Comparison of ENCODE assay signal across 8 mouse cellular contexts in the genomic region with DNA sequence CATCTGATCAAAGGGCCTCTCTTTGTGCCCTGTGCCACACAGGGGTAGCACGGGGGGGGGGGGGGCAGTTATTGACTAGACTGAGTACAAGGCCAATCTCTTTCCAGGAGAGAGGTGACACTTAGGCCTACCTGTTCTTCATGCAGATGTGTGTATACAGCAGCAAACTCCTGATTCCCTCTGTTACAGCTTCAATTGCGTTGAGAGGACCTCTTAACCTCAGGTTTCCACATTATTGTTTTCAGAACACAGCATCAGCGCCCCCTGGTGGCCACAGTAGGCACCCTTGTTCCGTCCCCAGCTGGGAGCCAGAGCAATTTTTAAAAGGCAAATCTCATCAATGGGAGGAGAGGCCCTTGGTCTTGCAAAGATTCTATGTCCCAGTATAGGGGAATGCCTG. TPM values are rescaled to one million over a fixed set of nuclear protein-coding genes. Genes with fewer than 3 reads are reported as not detected.
DNase-seq lines count a peak whose midpoint lies in the region; ATAC-seq lines count a peak whose summit lies in the region.

No protein-coding gene starts in this region.

- no peak overlapping the region for H3K9ac ChIP-seq in heart, embryonic 11.5 days (ENCODE audit: low read depth, low read length)
- no peak overlapping the region for H3K9ac ChIP-seq in kidney, embryonic 15.5 days
- H3K9ac ChIP-seq in liver, embryonic 11.5 days (ENCODE audit: low read depth, low read length), result no peak overlapping the region
- no peak overlapping the region for H3K9ac ChIP-seq in stomach, embryonic 14.5 days (replicated peaks; ENCODE audit: low read depth, low read length)

- H3K36me3 ChIP-seq in heart, embryonic 11.5 days (ENCODE audit: control insufficient read depth, insufficient read depth, low read length), result no peaks in the 10 kb centered on the region
- no peaks in the 10 kb centered on the region for H3K36me3 ChIP-seq in kidney, embryonic 15.5 days
- H3K36me3 ChIP-seq in liver, embryonic 11.5 days (ENCODE audit: control insufficient read depth, insufficient read depth, low read length), result no peaks in the 10 kb centered on the region
- H3K36me3 ChIP-seq in stomach, embryonic 14.5 days (ENCODE audit: control insufficient read depth, insufficient read depth, low read length), result no peaks in the 10 kb centered on the region

- H3K4me2 ChIP-seq in heart, embryonic 11.5 days, result no peak overlapping the region
- H3K4me2 ChIP-seq in kidney, embryonic 15.5 days, result no peak overlapping the region
- no peak overlapping the region for H3K4me2 ChIP-seq in liver, embryonic 11.5 days
- H3K4me2 ChIP-seq in stomach, embryonic 14.5 days (replicated peaks; ENCODE audit: low read depth, low read length), result no peak overlapping the region

- ATAC-seq in heart, embryonic 11.5 days (replicated peaks; ENCODE audit: insufficient number of reproducible peaks, low FRiP score, low TSS enrichment), result no peak
- ATAC-seq in kidney, embryonic 15.5 days (replicated peaks; ENCODE audit: low FRiP score), result peak; percentile 54; the same call in 1 of the 2 replicates
- ATAC-seq in liver, embryonic 11.5 days (replicated peaks; ENCODE audit: low FRiP score), result 0 out of 2 replicates have a peak, but pooled peaks have one; percentile 26
- ATAC-seq in stomach, embryonic 14.5 days (ENCODE audit: insufficient number of reproducible peaks, insufficient read depth, low FRiP score, low read depth), result peak; percentile 51; the same call in 1 of the 2 replicates

- no peaks in the 10 kb centered on the region for H3K4me1 ChIP-seq in heart, embryonic 11.5 days (ENCODE audit: control insufficient read depth, insufficient read depth, low read length)
- no peaks in the 10 kb centered on the region for H3K4me1 ChIP-seq in kidney, embryonic 15.5 days
- no peaks in the 10 kb centered on the region for H3K4me1 ChIP-seq in liver, embryonic 11.5 days (replicated peaks; ENCODE audit: control insufficient read depth, insufficient read depth, low read length)
- H3K4me1 ChIP-seq in stomach, embryonic 14.5 days (ENCODE audit: control insufficient read depth, insufficient read depth, low read length), result no peaks in the 10 kb centered on the region

- no peak overlapping the region for H3K27ac ChIP-seq in heart, embryonic 11.5 days (ENCODE audit: low read depth, low read length)
- no peak overlapping the region for H3K27ac ChIP-seq in kidney, embryonic 15.5 days
- H3K27ac ChIP-seq in liver, embryonic 11.5 days (ENCODE audit: low read depth, low read length), result no peak overlapping the region
- H3K27ac ChIP-seq in stomach, embryonic 14.5 days (ENCODE audit: low read length), result no peak overlapping the region

- DNase-seq in heart, adult 18-20 months, result peak; percentile 65 to 93
- DNase-seq in embryo, embryonic 11.5 days (ENCODE audit: low read depth, low spot score), result peak; percentile 56
- DNase-seq in heart, adult 8-10 months (ENCODE audit: low spot score), result peak; percentile 71
- DNase-seq in liver, embryonic 11.5 days (ENCODE audit: low spot score), result peak; percentile 58
- DNase-seq in neural tube, embryonic 10.5 days (ENCODE audit: extremely low spot score, low spot score), result peak; percentile 86

- H3K4me3 ChIP-seq in heart, embryonic 11.5 days (ENCODE audit: low read depth, low read length), result no peak overlapping the region
- H3K4me3 ChIP-seq in kidney, embryonic 15.5 days (replicated peaks), result no peak overlapping the region
- H3K4me3 ChIP-seq in liver, embryonic 11.5 days (ENCODE audit: low read depth, low read length), result no peak overlapping the region
- H3K4me3 ChIP-seq in stomach, embryonic 14.5 days (ENCODE audit: low read depth, low read length), result no peak overlapping the region

- WGBS in heart, embryonic 11.5 days (ENCODE audit: insufficient replicate concordance), result 21% methylated on average over 4 of the region's 4 CpGs
- WGBS in kidney, embryonic 15.5 days, result 21% methylated on average over 4 of the region's 4 CpGs
- 17% methylated on average over 4 of the region's 4 CpGs for WGBS in liver, embryonic 11.5 days
- WGBS in stomach, embryonic 14.5 days, result 16% methylated on average over 4 of the region's 4 CpGs

- no peaks in the 10 kb centered on the region for H3K27me3 ChIP-seq in heart, embryonic 11.5 days (ENCODE audit: control insufficient read depth, insufficient read depth, low read length)
- H3K27me3 ChIP-seq in kidney, embryonic 15.5 days, result no peaks in the 10 kb centered on the region
- no peaks in the 10 kb centered on the region; the same call in 1 of the 2 replicates for H3K27me3 ChIP-seq in liver, embryonic 11.5 days (replicated peaks; ENCODE audit: control insufficient read depth, insufficient read depth, low read length)
- no peaks in the 10 kb centered on the region for H3K27me3 ChIP-seq in stomach, embryonic 14.5 days (ENCODE audit: control insufficient read depth, insufficient read depth, low read length)

- H3K9me3 ChIP-seq in heart, embryonic 11.5 days (replicated peaks; ENCODE audit: control insufficient read depth, low read length), result no peaks in the 10 kb centered on the region
- no peaks in the 10 kb centered on the region for H3K9me3 ChIP-seq in kidney, embryonic 15.5 days (replicated peaks)
- no peaks in the 10 kb centered on the region for H3K9me3 ChIP-seq in liver, embryonic 11.5 days (ENCODE audit: control insufficient read depth, low read length)
- no peaks in the 10 kb centered on the region for H3K9me3 ChIP-seq in stomach, embryonic 14.5 days (ENCODE audit: control insufficient read depth, low read depth, low read length)

RNA-seq across cellular contexts. Expression of a gene that starts 22.7 kb away (rescaled TPM):
- total RNA-seq in heart, adult 18-20 months (2021), result 10 to 100 TPM; 19.2 to 27.3 TPM
- polyA plus RNA-seq in heart, embryonic 11.5 days (2014; fragmentation: Nextera tagmentation; extraction: Ambion mirVana), result 34.6 and 37.8 TPM in 2 replicates
- total RNA-seq in heart, adult 8-10 months (2022), result 10 to 100 TPM; 17.3 to 23.6 (median 18.3) TPM
- polyA plus RNA-seq in kidney, embryonic 15.5 days (2015; fragmentation: Nextera tagmentation; extraction: Ambion mirVana), result 50.2 and 52.8 TPM in 2 replicates
- 59.7 and 65.4 TPM in 2 replicates for polyA plus RNA-seq in liver, embryonic 11.5 days (2014; fragmentation: Nextera tagmentation; extraction: Ambion mirVana)
- 69.4 and 92.6 TPM in 2 replicates for polyA plus RNA-seq in stomach, embryonic 14.5 days (2014; fragmentation: Nextera tagmentation; extraction: Ambion mirVana)
